Mouse (Mus musculus): Measurements from ENCODE around the gene Elavl3. TPM values are rescaled to one million over a fixed set of nuclear protein-coding genes. Genes with fewer than 3 reads are reported as not detected.
A peak's percentile ranks its signal among the peaks of the same experiment; 100 is the strongest.

Elavl3 gene
- total and polyA plus RNA-seq, 2 experiments, result not detected

- WGBS, result 74% methylated on average over 2 of the region's 2 CpGs
- TF ChIP-seq CTCF (IDR thresholded peaks at IDR 0.05; ENCODE audit: low read depth, low read length), result no peak
- TF ChIP-seq POLR2A (IDR thresholded peaks at IDR 0.05; ENCODE audit: extremely low read depth, insufficient read depth, low read length), result no peak
- no peaks in the 10 kb centered on the region for H3K36me3 ChIP-seq (ENCODE audit: control insufficient read depth, insufficient read depth, low read length)
These were observed 10.0 kb downstream of the Elavl3 start for GRCm38 (mm10) chr9:22041832-22042231.

GRCm38 (mm10) chr9:22037826-22038225 is 14.0 kb downstream of the Elavl3 start:
- no peak overlapping the region for H3K9ac ChIP-seq (ENCODE audit: low read depth, low read length)
- 36% methylated on average over 10 of the region's 10 CpGs for WGBS
- no peak for TF ChIP-seq POLR2A (IDR thresholded peaks at IDR 0.05; ENCODE audit: extremely low read depth, insufficient read depth, low read length)
- H3K27ac ChIP-seq (replicated peaks; ENCODE audit: insufficient read depth, low read depth, low read length), result no peak overlapping the region
- DNase-seq (ENCODE audit: extremely low read depth, low read depth, low spot score), result peak; percentile 51
- H3K79me2 ChIP-seq (ENCODE audit: control insufficient read depth, insufficient read depth, low read length), result no peaks in the 10 kb centered on the region
- no peak overlapping the region for H3K4me3 ChIP-seq (ENCODE audit: insufficient read depth, low read depth, low read length)
- H3K36me3 ChIP-seq (ENCODE audit: control insufficient read depth, insufficient read depth, low read length), result no peaks in the 10 kb centered on the region
- peaks cover 2% of the 10 kb centered on the region for H3K4me1 ChIP-seq (ENCODE audit: control insufficient read depth, insufficient read depth, low read length)
- 0 out of 2 replicates have a peak, but pooled peaks cover 2% of the 10 kb centered on the region for H3K27me3 ChIP-seq (ENCODE audit: control insufficient read depth, insufficient read depth, low read length)

More at GRCm38 (mm10) chr9:22041832-22042231, 10.0 kb downstream of the Elavl3 start:
- H3K27ac ChIP-seq (replicated peaks; ENCODE audit: insufficient read depth, low read depth, low read length), result no peak overlapping the region
- 0 out of 2 replicates have a peak, but pooled peaks cover 2% of the 10 kb centered on the region for H3K27me3 ChIP-seq (ENCODE audit: control insufficient read depth, insufficient read depth, low read length)
- no peak for DNase-seq (ENCODE audit: extremely low read depth, low read depth, low spot score)
- no peaks in the 10 kb centered on the region for H3K79me2 ChIP-seq (ENCODE audit: control insufficient read depth, insufficient read depth, low read length)
- peaks cover 2% of the 10 kb centered on the region for H3K4me1 ChIP-seq (ENCODE audit: control insufficient read depth, insufficient read depth, low read length)
- H3K4me3 ChIP-seq (ENCODE audit: insufficient read depth, low read depth, low read length), result no peak overlapping the region
- no peak overlapping the region for H3K9ac ChIP-seq (ENCODE audit: low read depth, low read length)

GRCm38 (mm10) chr9:22035300-22036044 is 16.4 kb downstream of the Elavl3 start:
- Histone ChIP-seq H3K36me3 (ENCODE audit: control insufficient read depth, insufficient read depth, low read length) (no peaks in the 10 kb centered on the region), H3K79me2 (ENCODE audit: control insufficient read depth, insufficient read depth, low read length) (no peaks in the 10 kb centered on the region), H3K27me3 (ENCODE audit: control insufficient read depth, insufficient read depth, low read length) (0 out of 2 replicates have a peak, but pooled peaks cover 2% of the 10 kb centered on the region), H3K27ac (replicated peaks; ENCODE audit: insufficient read depth, low read depth, low read length) (no peak overlapping the region), H3K4me3 (ENCODE audit: insufficient read depth, low read depth, low read length) (no peak overlapping the region), H3K9ac (ENCODE audit: low read depth, low read length) (no peak overlapping the region), H3K4me1 (ENCODE audit: control insufficient read depth, insufficient read depth, low read length) (peaks cover 2% of the 10 kb centered on the region)
- 69% methylated on average over 6 of the region's 6 CpGs for whole genome bisulfite sequencing
- TF ChIP-seq POLR2A (IDR thresholded peaks at IDR 0.05; ENCODE audit: extremely low read depth, insufficient read depth, low read length) (no peak), CTCF (IDR thresholded peaks at IDR 0.05; ENCODE audit: low read depth, low read length) (no peak)
- no peak for DNase-seq (ENCODE audit: extremely low read depth, low read depth, low spot score)

GRCm38 (mm10) chr9:22030386-22030785 is 21.4 kb downstream of the Elavl3 start:
- no peaks in the 10 kb centered on the region for H3K36me3 ChIP-seq (ENCODE audit: control insufficient read depth, insufficient read depth, low read length)
- no peak overlapping the region for H3K27ac ChIP-seq (replicated peaks; ENCODE audit: insufficient read depth, low read depth, low read length)
- H3K4me1 ChIP-seq (ENCODE audit: control insufficient read depth, insufficient read depth, low read length), result no peaks in the 10 kb centered on the region
- WGBS, result 92% methylated on average over 9 of the region's 9 CpGs
- H3K79me2 ChIP-seq (ENCODE audit: control insufficient read depth, insufficient read depth, low read length), result no peaks in the 10 kb centered on the region
- DNase-seq (ENCODE audit: extremely low read depth, low read depth, low spot score), result no peak
- TF ChIP-seq POLR2A (IDR thresholded peaks at IDR 0.05; ENCODE audit: extremely low read depth, insufficient read depth, low read length), result no peak
- TF ChIP-seq CTCF (IDR thresholded peaks at IDR 0.05; ENCODE audit: low read depth, low read length), result no peak
- no peaks in the 10 kb centered on the region for H3K27me3 ChIP-seq (ENCODE audit: control insufficient read depth, insufficient read depth, low read length)
- no peak overlapping the region for H3K9ac ChIP-seq (ENCODE audit: low read depth, low read length)
- H3K4me3 ChIP-seq (ENCODE audit: insufficient read depth, low read depth, low read length), result no peak overlapping the region

GRCm38 (mm10) chr9:22028467-22028866 is 23.4 kb downstream of the Elavl3 start:
- Histone ChIP-seq H3K9ac (ENCODE audit: low read depth, low read length) (no peak overlapping the region), H3K4me3 (ENCODE audit: insufficient read depth, low read depth, low read length) (no peak overlapping the region), H3K27me3 (ENCODE audit: control insufficient read depth, insufficient read depth, low read length) (no peaks in the 10 kb centered on the region), H3K4me1 (ENCODE audit: control insufficient read depth, insufficient read depth, low read length) (no peaks in the 10 kb centered on the region), H3K79me2 (ENCODE audit: control insufficient read depth, insufficient read depth, low read length) (no peaks in the 10 kb centered on the region), H3K27ac (replicated peaks; ENCODE audit: insufficient read depth, low read depth, low read length) (no peak overlapping the region), H3K36me3 (ENCODE audit: control insufficient read depth, insufficient read depth, low read length) (no peaks in the 10 kb centered on the region)
- 57% methylated on average over 7 of the region's 7 CpGs for WGBS
- no peak for TF ChIP-seq CTCF (IDR thresholded peaks at IDR 0.05; ENCODE audit: low read depth, low read length)
- no peak for TF ChIP-seq POLR2A (IDR thresholded peaks at IDR 0.05; ENCODE audit: extremely low read depth, insufficient read depth, low read length)
- no peak for DNase-seq (ENCODE audit: extremely low read depth, low read depth, low spot score)

- WGBS, result 31% methylated on average over 8 of the region's 8 CpGs
- Histone ChIP-seq H3K4me1 (ENCODE audit: control insufficient read depth, insufficient read depth, low read length) (no peaks in the 10 kb centered on the region), H3K36me3 (ENCODE audit: control insufficient read depth, insufficient read depth, low read length) (no peaks in the 10 kb centered on the region), H3K9ac (ENCODE audit: low read depth, low read length) (no peak overlapping the region), H3K79me2 (ENCODE audit: control insufficient read depth, insufficient read depth, low read length) (no peaks in the 10 kb centered on the region), H3K27me3 (ENCODE audit: control insufficient read depth, insufficient read depth, low read length) (no peaks in the 10 kb centered on the region), H3K4me3 (ENCODE audit: insufficient read depth, low read depth, low read length) (no peak overlapping the region), H3K27ac (replicated peaks; ENCODE audit: insufficient read depth, low read depth, low read length) (no peak overlapping the region)
- TF ChIP-seq POLR2A (IDR thresholded peaks at IDR 0.05; ENCODE audit: extremely low read depth, insufficient read depth, low read length) (no peak), CTCF (IDR thresholded peaks at IDR 0.05; ENCODE audit: low read depth, low read length) (no peak)
- DNase-seq (ENCODE audit: extremely low read depth, low read depth, low spot score), result peak; percentile 10
These were observed 27.2 kb downstream of the Elavl3 start for GRCm38 (mm10) chr9:22024592-22024991.

Data from liver, adult 2 months (tissue).